Mouse (Mus musculus) bone marrow, adult 2 months (tissue): ENCODE data around the gene Hp1bp3.

Experiments
- CTCF ChIP-seq: fragments of 200-500 bp; IDR thresholded peaks from 2 replicates; pipeline ENCODE4 v1.5.1; 2011; ENCODE audit warnings: low read length, control low read depth; ENCODE audit not compliant: control insufficient read depth, insufficient read depth
- POLR2A ChIP-seq: fragments of 200-500 bp; IDR thresholded peaks from 2 replicates; pipeline ENCODE4 v1.6.1; 2011; ENCODE audit warnings: low read depth, mild to moderate bottlenecking, control low read depth, low read length, borderline replicate concordance; ENCODE audit not compliant: control insufficient read depth

- TF ChIP-seq POLR2A: no peak
- no peak for TF ChIP-seq CTCF
Observed at GRCm38 (mm10) chr4:138220761-138221160, 4.7 kb downstream of the Hp1bp3 start.
